Mouse (Mus musculus): ENCODE measurements at regions not wholly inside any gene's neighbourhood (a gene's known extent, or its start where the extent isn't known, plus 50 kb on each side); places are given as distances from the start of the nearest gene placed in this dataset.

GRCm38 (mm10) chr5:139598715-139599114, 55.4 kb downstream of the Uncx start:
- Histone ChIP-seq H3K27me3 (ENCODE audit: control insufficient read depth, insufficient read depth, low read length, poor library complexity, severe bottlenecking) (no peaks in the 10 kb centered on the region), H3K36me3 (ENCODE audit: control insufficient read depth, insufficient read depth, low read length, poor library complexity, severe bottlenecking) (no peaks in the 10 kb centered on the region), H3K9me3 (replicated peaks; ENCODE audit: control insufficient read depth, insufficient read depth, low read length, poor library complexity, severe bottlenecking) (no peaks in the 10 kb centered on the region), H3K27ac (ENCODE audit: insufficient read depth, low read length) (no peak overlapping the region), H3K9ac (ENCODE audit: low read depth, poor library complexity, severe bottlenecking) (no peak overlapping the region), H3K4me1 (ENCODE audit: control insufficient read depth, insufficient read depth, low read length) (no peaks in the 10 kb centered on the region), H3K4me3 (ENCODE audit: low read depth, low read length) (no peak overlapping the region)
- no peak for TF ChIP-seq CTCF (IDR thresholded peaks at IDR 0.05; ENCODE audit: low read depth, low read length)
- no peak for TF ChIP-seq POLR2A (IDR thresholded peaks at IDR 0.05; ENCODE audit: insufficient read depth, low read length)
- no peak for TF ChIP-seq EP300 (IDR thresholded peaks at IDR 0.05; ENCODE audit: insufficient read depth, low read depth, low read length)

- no peaks in the 10 kb centered on the region for H3K9me3 ChIP-seq (replicated peaks; ENCODE audit: control insufficient read depth, insufficient read depth, low read length, poor library complexity, severe bottlenecking)
- peak overlapping the region; percentile 4; the same call in 1 of the 2 replicates for H3K4me3 ChIP-seq (ENCODE audit: low read depth, low read length)
- H3K27me3 ChIP-seq (ENCODE audit: control insufficient read depth, insufficient read depth, low read length, poor library complexity, severe bottlenecking): no peaks in the 10 kb centered on the region
- H3K9ac ChIP-seq (ENCODE audit: low read depth, poor library complexity, severe bottlenecking): no peak overlapping the region
- no peak overlapping the region for H3K27ac ChIP-seq (ENCODE audit: insufficient read depth, low read length)
- no peaks in the 10 kb centered on the region for H3K4me1 ChIP-seq (ENCODE audit: control insufficient read depth, insufficient read depth, low read length)
- H3K36me3 ChIP-seq (ENCODE audit: control insufficient read depth, insufficient read depth, low read length, poor library complexity, severe bottlenecking): no peaks in the 10 kb centered on the region
- TF ChIP-seq POLR2A (IDR thresholded peaks at IDR 0.05; ENCODE audit: insufficient read depth, low read length) (no peak), CTCF (IDR thresholded peaks at IDR 0.05; ENCODE audit: low read depth, low read length) (peak; percentile 4)
Observed at GRCm38 (mm10) chr5:139599191-139599937, 56.1 kb downstream of the Uncx start.

- no peaks in the 10 kb centered on the region for H3K36me3 ChIP-seq (ENCODE audit: control insufficient read depth, insufficient read depth, low read length, poor library complexity, severe bottlenecking)
- H3K27ac ChIP-seq (ENCODE audit: insufficient read depth, low read length): no peak overlapping the region
- TF ChIP-seq EP300 (IDR thresholded peaks at IDR 0.05; ENCODE audit: insufficient read depth, low read depth, low read length) (no peak), POLR2A (IDR thresholded peaks at IDR 0.05; ENCODE audit: insufficient read depth, low read length) (no peak), CTCF (IDR thresholded peaks at IDR 0.05; ENCODE audit: low read depth, low read length) (no peak)
- no peaks in the 10 kb centered on the region for H3K9me3 ChIP-seq (replicated peaks; ENCODE audit: control insufficient read depth, insufficient read depth, low read length, poor library complexity, severe bottlenecking)
- no peak overlapping the region for H3K9ac ChIP-seq (ENCODE audit: low read depth, poor library complexity, severe bottlenecking)
- no peaks in the 10 kb centered on the region for H3K4me1 ChIP-seq (ENCODE audit: control insufficient read depth, insufficient read depth, low read length)
- H3K4me3 ChIP-seq (ENCODE audit: low read depth, low read length): no peak overlapping the region
- no peaks in the 10 kb centered on the region for H3K27me3 ChIP-seq (ENCODE audit: control insufficient read depth, insufficient read depth, low read length, poor library complexity, severe bottlenecking)
Observed at GRCm38 (mm10) chr5:139600213-139600612, 56.9 kb downstream of the Uncx start.

GRCm38 (mm10) chr5:139602860-139603259, 59.6 kb downstream of the Uncx start:
- TF ChIP-seq EP300 (IDR thresholded peaks at IDR 0.05; ENCODE audit: insufficient read depth, low read depth, low read length): no peak
- no peak for TF ChIP-seq CTCF (IDR thresholded peaks at IDR 0.05; ENCODE audit: low read depth, low read length)
- no peak for TF ChIP-seq POLR2A (IDR thresholded peaks at IDR 0.05; ENCODE audit: insufficient read depth, low read length)
- H3K4me1 ChIP-seq (ENCODE audit: control insufficient read depth, insufficient read depth, low read length): no peaks in the 10 kb centered on the region
- no peaks in the 10 kb centered on the region for H3K36me3 ChIP-seq (ENCODE audit: control insufficient read depth, insufficient read depth, low read length, poor library complexity, severe bottlenecking)
- no peak overlapping the region for H3K9ac ChIP-seq (ENCODE audit: low read depth, poor library complexity, severe bottlenecking)
- no peaks in the 10 kb centered on the region for H3K27me3 ChIP-seq (ENCODE audit: control insufficient read depth, insufficient read depth, low read length, poor library complexity, severe bottlenecking)
- no peaks in the 10 kb centered on the region for H3K9me3 ChIP-seq (replicated peaks; ENCODE audit: control insufficient read depth, insufficient read depth, low read length, poor library complexity, severe bottlenecking)
- no peak overlapping the region for H3K4me3 ChIP-seq (ENCODE audit: low read depth, low read length)
- H3K27ac ChIP-seq (ENCODE audit: insufficient read depth, low read length): no peak overlapping the region

GRCm38 (mm10) chr5:139603535-139603934, 60.2 kb downstream of the Uncx start:
- Histone ChIP-seq H3K4me3 (ENCODE audit: low read depth, low read length) (no peak overlapping the region), H3K9me3 (replicated peaks; ENCODE audit: control insufficient read depth, insufficient read depth, low read length, poor library complexity, severe bottlenecking) (no peaks in the 10 kb centered on the region), H3K27ac (ENCODE audit: insufficient read depth, low read length) (no peak overlapping the region), H3K9ac (ENCODE audit: low read depth, poor library complexity, severe bottlenecking) (no peak overlapping the region), H3K36me3 (ENCODE audit: control insufficient read depth, insufficient read depth, low read length, poor library complexity, severe bottlenecking) (no peaks in the 10 kb centered on the region), H3K4me1 (ENCODE audit: control insufficient read depth, insufficient read depth, low read length) (no peaks in the 10 kb centered on the region), H3K27me3 (ENCODE audit: control insufficient read depth, insufficient read depth, low read length, poor library complexity, severe bottlenecking) (no peaks in the 10 kb centered on the region)
- TF ChIP-seq CTCF (IDR thresholded peaks at IDR 0.05; ENCODE audit: low read depth, low read length): no peak
- TF ChIP-seq EP300 (IDR thresholded peaks at IDR 0.05; ENCODE audit: insufficient read depth, low read depth, low read length): no peak
- TF ChIP-seq POLR2A (IDR thresholded peaks at IDR 0.05; ENCODE audit: insufficient read depth, low read length): no peak

GRCm38 (mm10) chr5:139604327-139604726, 61.0 kb downstream of the Uncx start:
- Histone ChIP-seq H3K4me1 (ENCODE audit: control insufficient read depth, insufficient read depth, low read length) (no peaks in the 10 kb centered on the region), H3K36me3 (ENCODE audit: control insufficient read depth, insufficient read depth, low read length, poor library complexity, severe bottlenecking) (no peaks in the 10 kb centered on the region), H3K9me3 (replicated peaks; ENCODE audit: control insufficient read depth, insufficient read depth, low read length, poor library complexity, severe bottlenecking) (no peaks in the 10 kb centered on the region), H3K27me3 (ENCODE audit: control insufficient read depth, insufficient read depth, low read length, poor library complexity, severe bottlenecking) (no peaks in the 10 kb centered on the region), H3K4me3 (ENCODE audit: low read depth, low read length) (no peak overlapping the region), H3K9ac (ENCODE audit: low read depth, poor library complexity, severe bottlenecking) (no peak overlapping the region), H3K27ac (ENCODE audit: insufficient read depth, low read length) (no peak overlapping the region)
- no peak for TF ChIP-seq POLR2A (IDR thresholded peaks at IDR 0.05; ENCODE audit: insufficient read depth, low read length)
- TF ChIP-seq EP300 (IDR thresholded peaks at IDR 0.05; ENCODE audit: insufficient read depth, low read depth, low read length): no peak
- TF ChIP-seq CTCF (IDR thresholded peaks at IDR 0.05; ENCODE audit: low read depth, low read length): no peak

Data from ES-Bruce4 (cell line).